28 mouse cellular contexts compared by ENCODE assay signal in genomic region chr4:126229900-126230299, GRCm38 (mm10). TPM values are rescaled to one million over a fixed set of nuclear protein-coding genes. Genes with fewer than 3 reads are reported as not detected.
A peak's percentile ranks its signal among the peaks of the same experiment; 100 is the strongest.
DNase-seq lines count a peak whose midpoint lies in the region; ATAC-seq and TF ChIP-seq lines count a peak whose summit lies in the region.
"Had no signal": no experiment of that assay in that cellular context is flagged by ENCODE, and none has a peak within 500 bp of the region (broad histone marks: within the 10 kb centered on the region; RNA-seq: fewer than 3 reads in every experiment).

No protein-coding gene starts in this region.

- H3K4me1 ChIP-seq in hindbrain, embryonic 13.5 days (replicated peaks) = peaks cover 6% of the 10 kb centered on the region
- 0 out of 2 replicates have a peak, but pooled peaks cover 4% of the 10 kb centered on the region for H3K4me1 ChIP-seq in hindbrain, postnatal 0 days (ENCODE audit: insufficient read depth, low read length)
- peaks cover 9% of the 10 kb centered on the region for H3K4me1 ChIP-seq in small intestine, adult 2 months (ENCODE audit: control insufficient read depth, insufficient read depth, insufficient read length, low read length)

- no peaks in the 10 kb centered on the region for H3K9me3 ChIP-seq in hindbrain, embryonic 13.5 days
- no peaks in the 10 kb centered on the region for H3K9me3 ChIP-seq in hindbrain, postnatal 0 days (ENCODE audit: low read length)
- H3K9me3 ChIP-seq: embryonic facial prominence, embryonic 10.5 days; embryonic facial prominence, embryonic 15.5 days; forebrain, embryonic 13.5 days; G1E; hindbrain, embryonic 12.5 days; limb, embryonic 13.5 days; lung, embryonic 15.5 days; midbrain, embryonic 10.5 days; neural tube, embryonic 15.5 days; stomach, embryonic 15.5 days had no signal

- TF ChIP-seq CTCF in hindbrain, postnatal 0 days (IDR thresholded peaks at IDR 0.05; ENCODE audit: low read depth) = no peak
- no peak for TF ChIP-seq CTCF in small intestine, adult 2 months (IDR thresholded peaks at IDR 0.05; ENCODE audit: extremely low read depth, insufficient read length, insufficient replicate concordance, low read depth, low read length)

- peak; percentile 43 for DNase-seq in cerebellum, adult 9-11 months
- DNase-seq in cerebellum, adult 11 months = no peak
- no peak for DNase-seq in hindbrain, postnatal 0 days (ENCODE audit: low spot score)
- peak; percentile 12 for DNase-seq in 416B (ENCODE audit: low read depth)
- no peak for DNase-seq in adrenal gland, postnatal 36 days
- DNase-seq: adrenal gland, adult 8-10 months; gastrocnemius, postnatal 25 days; heart, adult 18-20 months; kidney, adult 8-10 months; kidney, postnatal 4 days; retina, postnatal 1 day; right cerebral cortex, postnatal 14 days; thymus, postnatal 25 days had no signal

- 0 out of 2 replicates have a peak overlapping the region, but pooled peaks have one; percentile 13 for H3K27ac ChIP-seq in hindbrain, embryonic 13.5 days
- no peak overlapping the region for H3K27ac ChIP-seq in hindbrain, postnatal 0 days
- H3K27ac ChIP-seq in small intestine, adult 2 months (ENCODE audit: insufficient read depth, low read depth, low read length) = peak overlapping the region; percentile 3; the same call in 1 of the 2 replicates
- H3K27ac ChIP-seq: embryonic facial prominence, embryonic 10.5 days; embryonic facial prominence, embryonic 15.5 days; forebrain, embryonic 13.5 days; hindbrain, embryonic 12.5 days; kidney, postnatal 0 days; limb, embryonic 13.5 days; lung, embryonic 15.5 days; midbrain, embryonic 10.5 days; neural tube, embryonic 15.5 days; stomach, embryonic 15.5 days had no signal

- H3K4me2 ChIP-seq in hindbrain, embryonic 13.5 days = no peak overlapping the region
- H3K4me2 ChIP-seq in hindbrain, postnatal 0 days (ENCODE audit: low read depth, low read length) = no peak overlapping the region
- H3K4me2 ChIP-seq: embryonic facial prominence, embryonic 15.5 days; forebrain, embryonic 13.5 days; hindbrain, embryonic 12.5 days; limb, embryonic 13.5 days; liver, embryonic 11.5 days; lung, embryonic 15.5 days; neural tube, embryonic 15.5 days; stomach, embryonic 15.5 days had no signal

- TF ChIP-seq POLR2A in small intestine, adult 2 months (IDR thresholded peaks at IDR 0.05; ENCODE audit: low read depth, low read length) = no peak

- no peak overlapping the region for H3K4me3 ChIP-seq in hindbrain, embryonic 13.5 days
- H3K4me3 ChIP-seq in hindbrain, postnatal 0 days (ENCODE audit: low read length) = no peak overlapping the region
- H3K4me3 ChIP-seq in small intestine, adult 2 months (ENCODE audit: low read depth, low read length) = no peak overlapping the region
- H3K4me3 ChIP-seq: embryonic facial prominence, embryonic 10.5 days; embryonic facial prominence, embryonic 15.5 days; forebrain, embryonic 13.5 days; hindbrain, embryonic 12.5 days; limb, embryonic 13.5 days; lung, embryonic 15.5 days; midbrain, embryonic 10.5 days; neural tube, embryonic 15.5 days; stomach, embryonic 15.5 days had no signal

- peaks cover 52% of the 10 kb centered on the region for H3K36me3 ChIP-seq in hindbrain, embryonic 13.5 days
- H3K36me3 ChIP-seq in hindbrain, postnatal 0 days (ENCODE audit: insufficient read depth, low read length) = peaks cover 44% of the 10 kb centered on the region
- H3K36me3 ChIP-seq in small intestine, adult 2 months (ENCODE audit: control insufficient read depth, insufficient read depth, low read length) = peaks cover 24% of the 10 kb centered on the region

- 70% methylated on average over 7 of the region's 7 CpGs for WGBS in hindbrain, embryonic 13.5 days
- 61% methylated on average over 7 of the region's 7 CpGs for WGBS in hindbrain, postnatal 0 days
- WGBS in small intestine, adult 2 months = 47% methylated on average over 7 of the region's 7 CpGs

- H3K27me3 ChIP-seq in hindbrain, embryonic 13.5 days = no peaks in the 10 kb centered on the region
- H3K27me3 ChIP-seq in hindbrain, postnatal 0 days (ENCODE audit: insufficient read depth, low read length) = no peaks in the 10 kb centered on the region
- no peaks in the 10 kb centered on the region for H3K27me3 ChIP-seq in small intestine, adult 2 months (ENCODE audit: control insufficient read depth, insufficient read depth, low read length)
- H3K27me3 ChIP-seq: embryonic facial prominence, embryonic 15.5 days; forebrain, embryonic 13.5 days; hindbrain, embryonic 12.5 days; limb, embryonic 13.5 days; lung, embryonic 15.5 days; neural tube, embryonic 15.5 days; stomach, embryonic 15.5 days had no signal

- H3K9ac ChIP-seq in hindbrain, embryonic 13.5 days = no peak overlapping the region; the same call in 1 of the 2 replicates
- no peak overlapping the region for H3K9ac ChIP-seq in hindbrain, postnatal 0 days (replicated peaks; ENCODE audit: low read length)
- H3K9ac ChIP-seq: embryonic facial prominence, embryonic 15.5 days; forebrain, embryonic 13.5 days; hindbrain, embryonic 12.5 days; limb, embryonic 13.5 days; lung, embryonic 15.5 days; neural tube, embryonic 15.5 days; stomach, embryonic 15.5 days had no signal

- ATAC-seq in hindbrain, embryonic 13.5 days (ENCODE audit: low FRiP score) = no peak
- no peak for ATAC-seq in hindbrain, postnatal 0 days
- ATAC-seq: forebrain, embryonic 13.5 days had no signal

RNA-seq across cellular contexts. Expression of gene Map7d1, which starts 26.2 kb away (rescaled TPM):
- polyA plus RNA-seq in hindbrain, embryonic 13.5 days (2015; fragmentation: Nextera tagmentation; extraction: Ambion mirVana) = 79.5 and 81.8 TPM in 2 replicates
- 106 and 109 TPM in 2 replicates for total RNA-seq in hindbrain, postnatal 0 days (2014; rRNA removed)
- 51.0 and 54.6 TPM in 2 replicates for polyA plus RNA-seq in hindbrain, postnatal 0 days (2015; fragmentation: Nextera tagmentation; extraction: Ambion mirVana)
- 40.2 and 47.3 TPM in 2 replicates for polyA plus RNA-seq in small intestine, adult 2 months (2012; rRNA removed)
- total RNA-seq in adrenal gland, postnatal 36 days (2021) = 10 to 100 TPM; 47.7 to 84.9 TPM

RNA-seq across cellular contexts. Expression of gene Thrap3, which starts 27.3 kb away (rescaled TPM):
- polyA plus RNA-seq in hindbrain, embryonic 13.5 days (2015; fragmentation: Nextera tagmentation; extraction: Ambion mirVana) = 163 and 166 TPM in 2 replicates
- total RNA-seq in hindbrain, postnatal 0 days (2014; rRNA removed) = 85.7 and 128 TPM in 2 replicates
- polyA plus RNA-seq in hindbrain, postnatal 0 days (2015; fragmentation: Nextera tagmentation; extraction: Ambion mirVana) = 108 and 123 TPM in 2 replicates
- polyA plus RNA-seq in small intestine, adult 2 months (2012; rRNA removed) = 10.0 and 22.1 TPM in 2 replicates
- total RNA-seq in adrenal gland, postnatal 36 days (2021) = 100 to 1,000 TPM; 186 to 192 TPM

RNA-seq across cellular contexts. Expression of gene Trappc3, which starts 32.2 kb away (rescaled TPM):
- polyA plus RNA-seq in hindbrain, embryonic 13.5 days (2015; fragmentation: Nextera tagmentation; extraction: Ambion mirVana) = 160 and 168 TPM in 2 replicates
- 88.9 and 97.4 TPM in 2 replicates for total RNA-seq in hindbrain, postnatal 0 days (2014; rRNA removed)
- polyA plus RNA-seq in hindbrain, postnatal 0 days (2015; fragmentation: Nextera tagmentation; extraction: Ambion mirVana) = 187 and 188 TPM in 2 replicates
- polyA plus RNA-seq in small intestine, adult 2 months (2012; rRNA removed) = 12.6 and 21.4 TPM in 2 replicates
- total RNA-seq in adrenal gland, postnatal 36 days (2021) = 10 to 100 TPM; 88.7 to 96.5 TPM

RNA-seq across cellular contexts. Expression of gene Col8a2, which starts 56.7 kb away (rescaled TPM):
- 7.6 and 10.1 TPM in 2 replicates for polyA plus RNA-seq in hindbrain, embryonic 13.5 days (2015; fragmentation: Nextera tagmentation; extraction: Ambion mirVana)
- total RNA-seq in hindbrain, postnatal 0 days (2014; rRNA removed) = 11.6 and 17.7 TPM in 2 replicates
- polyA plus RNA-seq in hindbrain, postnatal 0 days (2015; fragmentation: Nextera tagmentation; extraction: Ambion mirVana) = 5.5 and 5.9 TPM in 2 replicates
- 0.55 and 0.77 TPM in 2 replicates for polyA plus RNA-seq in small intestine, adult 2 months (2012; rRNA removed)
- total RNA-seq in adrenal gland, postnatal 36 days (2021) = 1 to 10 TPM; 3.0 to 3.2 TPM
- total RNA-seq: megakaryocyte progenitor cell, adult 5-6 weeks had no signal
- polyA plus RNA-seq: G1E had no signal

Comparison
In these comparisons a context has a peak if more than half of its experiments do, and no peak if none do; other contexts are left out.
1. DNase-seq: peak in cerebellum, adult 9-11 months (single experiment) and 416B (single experiment); none in cerebellum, adult 11 months (single experiment), hindbrain, postnatal 0 days (single experiment) and adrenal gland, postnatal 36 days (0 of 2).